Mouse (Mus musculus): ENCODE measurements around the gene Pex5l. TPM values are rescaled to one million over a fixed set of nuclear protein-coding genes. Genes with fewer than 3 reads are reported as not detected.

The Pex5l gene
- polyA plus RNA-seq, 1 experiment from 2014 or later, result 5.5 TPM

- no peak overlapping the region for H3K4me3 ChIP-seq (replicated peaks; ENCODE audit: low read length)
- peaks cover 3% of the 10 kb centered on the region; the same call in 1 of the 2 replicates for H3K4me1 ChIP-seq (replicated peaks; ENCODE audit: control insufficient read depth, insufficient read depth, low read length)
- H3K9ac ChIP-seq, result no peak overlapping the region
- 69% methylated on average over 9 of the region's 9 CpGs for WGBS
- no peaks in the 10 kb centered on the region for H3K27me3 ChIP-seq (ENCODE audit: control insufficient read depth, insufficient read depth, low read length)
- ATAC-seq (ENCODE audit: low FRiP score) (no peak), DNase-seq (ENCODE audit: low spot score) (no peak)
- H3K27ac ChIP-seq, result no peak overlapping the region
- no peak overlapping the region for H3K4me2 ChIP-seq (replicated peaks)
- H3K9me3 ChIP-seq (ENCODE audit: control insufficient read depth, low read length), result no peaks in the 10 kb centered on the region
- H3K36me3 ChIP-seq (replicated peaks; ENCODE audit: control insufficient read depth, insufficient read depth), result no peaks in the 10 kb centered on the region
Measured at GRCm38 (mm10) chr3:33098550-33099295, 44.3 kb downstream of the Pex5l start.

- peaks cover 21% of the 10 kb centered on the region for H3K4me1 ChIP-seq (replicated peaks; ENCODE audit: control insufficient read depth, insufficient read depth, low read length)
- no peak overlapping the region for H3K27ac ChIP-seq
- H3K36me3 ChIP-seq (replicated peaks; ENCODE audit: control insufficient read depth, insufficient read depth), result no peaks in the 10 kb centered on the region
- H3K4me2 ChIP-seq (replicated peaks), result no peak overlapping the region
- peak; percentile 74; the same call in 1 of the 2 replicates for ATAC-seq (ENCODE audit: low FRiP score)
- WGBS, result 36% methylated on average over 6 of the region's 6 CpGs
- H3K27me3 ChIP-seq (ENCODE audit: control insufficient read depth, insufficient read depth, low read length), result no peaks in the 10 kb centered on the region
- no peaks in the 10 kb centered on the region for H3K9me3 ChIP-seq (ENCODE audit: control insufficient read depth, low read length)
- DNase-seq (ENCODE audit: low spot score), result no peak
- no peak overlapping the region for H3K4me3 ChIP-seq (replicated peaks; ENCODE audit: low read length)
- no peak overlapping the region for H3K9ac ChIP-seq
Measured at GRCm38 (mm10) chr3:33093646-33094045, 49.4 kb downstream of the Pex5l start.

GRCm38 (mm10) chr3:33090001-33090400 is 53.0 kb downstream of the Pex5l start:
- ATAC-seq (ENCODE audit: low FRiP score) (peak; percentile 82; the same call in 1 of the 2 replicates), DNase-seq (ENCODE audit: low spot score) (peak; percentile 47)
- no peaks in the 10 kb centered on the region for H3K27me3 ChIP-seq (ENCODE audit: control insufficient read depth, insufficient read depth, low read length)
- H3K4me3 ChIP-seq (replicated peaks; ENCODE audit: low read length), result peak overlapping the region; percentile 8; the same call in 1 of the 2 replicates
- no peaks in the 10 kb centered on the region for H3K9me3 ChIP-seq (ENCODE audit: control insufficient read depth, low read length)
- no peak overlapping the region for H3K27ac ChIP-seq
- H3K9ac ChIP-seq, result no peak overlapping the region
- peaks cover 21% of the 10 kb centered on the region for H3K4me1 ChIP-seq (replicated peaks; ENCODE audit: control insufficient read depth, insufficient read depth, low read length)
- WGBS, result 12% methylated on average over 9 of the region's 9 CpGs
- no peaks in the 10 kb centered on the region for H3K36me3 ChIP-seq (replicated peaks; ENCODE audit: control insufficient read depth, insufficient read depth)
- peak overlapping the region; percentile 45 for H3K4me2 ChIP-seq (replicated peaks)

GRCm38 (mm10) chr3:33089470-33089869 is 53.6 kb downstream of the Pex5l start:
- Histone ChIP-seq H3K9ac (no peak overlapping the region), H3K4me2 (replicated peaks) (peak overlapping the region; percentile 45), H3K27me3 (ENCODE audit: control insufficient read depth, insufficient read depth, low read length) (no peaks in the 10 kb centered on the region), H3K4me3 (replicated peaks; ENCODE audit: low read length) (no peak overlapping the region), H3K9me3 (ENCODE audit: control insufficient read depth, low read length) (no peaks in the 10 kb centered on the region), H3K36me3 (replicated peaks; ENCODE audit: control insufficient read depth, insufficient read depth) (no peaks in the 10 kb centered on the region), H3K27ac (no peak overlapping the region), H3K4me1 (replicated peaks; ENCODE audit: control insufficient read depth, insufficient read depth, low read length) (peaks cover 21% of the 10 kb centered on the region)
- 19% methylated on average over 2 of the region's 2 CpGs for WGBS
- ATAC-seq (ENCODE audit: low FRiP score), result no peak
- DNase-seq (ENCODE audit: low spot score), result no peak

GRCm38 (mm10) chr3:33088276-33088675 is 54.8 kb downstream of the Pex5l start:
- 83% methylated on average over 4 of the region's 4 CpGs for WGBS
- Histone ChIP-seq H3K9ac (no peak overlapping the region), H3K4me2 (replicated peaks) (no peak overlapping the region), H3K36me3 (replicated peaks; ENCODE audit: control insufficient read depth, insufficient read depth) (no peaks in the 10 kb centered on the region), H3K9me3 (ENCODE audit: control insufficient read depth, low read length) (no peaks in the 10 kb centered on the region), H3K4me1 (replicated peaks; ENCODE audit: control insufficient read depth, insufficient read depth, low read length) (peaks cover 14% of the 10 kb centered on the region), H3K27ac (no peak overlapping the region), H3K27me3 (ENCODE audit: control insufficient read depth, insufficient read depth, low read length) (no peaks in the 10 kb centered on the region), H3K4me3 (replicated peaks; ENCODE audit: low read length) (no peak overlapping the region)
- DNase-seq (ENCODE audit: low spot score), result no peak
- ATAC-seq (ENCODE audit: low FRiP score), result no peak

GRCm38 (mm10) chr3:33082806-33083338 is 60.2 kb downstream of the Pex5l start:
- DNase-seq (ENCODE audit: low spot score), result no peak
- Histone ChIP-seq H3K9ac (no peak overlapping the region), H3K27me3 (ENCODE audit: control insufficient read depth, insufficient read depth, low read length) (no peaks in the 10 kb centered on the region), H3K4me1 (replicated peaks; ENCODE audit: control insufficient read depth, insufficient read depth, low read length) (no peaks in the 10 kb centered on the region), H3K4me3 (replicated peaks; ENCODE audit: low read length) (no peak overlapping the region), H3K36me3 (replicated peaks; ENCODE audit: control insufficient read depth, insufficient read depth) (no peaks in the 10 kb centered on the region), H3K9me3 (ENCODE audit: control insufficient read depth, low read length) (no peaks in the 10 kb centered on the region), H3K4me2 (replicated peaks) (no peak overlapping the region), H3K27ac (no peak overlapping the region)
- ATAC-seq (ENCODE audit: low FRiP score), result no peak
- WGBS, result 36% methylated on average over 8 of the region's 8 CpGs

- Histone ChIP-seq H3K4me1 (replicated peaks; ENCODE audit: control insufficient read depth, insufficient read depth, low read length) (no peaks in the 10 kb centered on the region), H3K9ac (no peak overlapping the region), H3K4me2 (replicated peaks) (no peak overlapping the region), H3K27ac (no peak overlapping the region), H3K36me3 (replicated peaks; ENCODE audit: control insufficient read depth, insufficient read depth) (no peaks in the 10 kb centered on the region), H3K9me3 (ENCODE audit: control insufficient read depth, low read length) (no peaks in the 10 kb centered on the region), H3K4me3 (replicated peaks; ENCODE audit: low read length) (no peak overlapping the region), H3K27me3 (ENCODE audit: control insufficient read depth, insufficient read depth, low read length) (no peaks in the 10 kb centered on the region)
- ATAC-seq (ENCODE audit: low FRiP score), result no peak
- no peak for DNase-seq (ENCODE audit: low spot score)
- 85% methylated on average over 4 of the region's 4 CpGs for WGBS
Measured at GRCm38 (mm10) chr3:33081793-33082192, 61.3 kb downstream of the Pex5l start.

GRCm38 (mm10) chr3:33079658-33080057 is 63.4 kb downstream of the Pex5l start:
- ATAC-seq (ENCODE audit: low FRiP score) (no peak), DNase-seq (ENCODE audit: low spot score) (no peak)
- no peaks in the 10 kb centered on the region for H3K9me3 ChIP-seq (ENCODE audit: control insufficient read depth, low read length)
- H3K4me1 ChIP-seq (replicated peaks; ENCODE audit: control insufficient read depth, insufficient read depth, low read length), result no peaks in the 10 kb centered on the region
- no peak overlapping the region for H3K9ac ChIP-seq
- 88% methylated on average over 1 of the region's 1 CpGs for WGBS
- H3K4me2 ChIP-seq (replicated peaks), result no peak overlapping the region
- H3K27ac ChIP-seq, result no peak overlapping the region
- no peaks in the 10 kb centered on the region for H3K36me3 ChIP-seq (replicated peaks; ENCODE audit: control insufficient read depth, insufficient read depth)
- H3K4me3 ChIP-seq (replicated peaks; ENCODE audit: low read length), result no peak overlapping the region
- no peaks in the 10 kb centered on the region for H3K27me3 ChIP-seq (ENCODE audit: control insufficient read depth, insufficient read depth, low read length)

- 73% methylated on average over 3 of the region's 3 CpGs for WGBS
- H3K4me2 ChIP-seq (replicated peaks), result no peak overlapping the region
- H3K9ac ChIP-seq, result no peak overlapping the region
- ATAC-seq (ENCODE audit: low FRiP score) (no peak), DNase-seq (ENCODE audit: low spot score) (no peak)
- no peak overlapping the region for H3K27ac ChIP-seq
- H3K4me1 ChIP-seq (replicated peaks; ENCODE audit: control insufficient read depth, insufficient read depth, low read length), result no peaks in the 10 kb centered on the region
- no peaks in the 10 kb centered on the region for H3K27me3 ChIP-seq (ENCODE audit: control insufficient read depth, insufficient read depth, low read length)
- no peak overlapping the region for H3K4me3 ChIP-seq (replicated peaks; ENCODE audit: low read length)
- H3K9me3 ChIP-seq (ENCODE audit: control insufficient read depth, low read length), result no peaks in the 10 kb centered on the region
- H3K36me3 ChIP-seq (replicated peaks; ENCODE audit: control insufficient read depth, insufficient read depth), result no peaks in the 10 kb centered on the region
Measured at GRCm38 (mm10) chr3:33079171-33079570, 63.9 kb downstream of the Pex5l start.
